Mouse (Mus musculus) gastrocnemius, adult 2 months (tissue): ENCODE results near the gene Hmgn1. TPM values are rescaled to one million over a fixed set of nuclear protein-coding genes. Genes with fewer than 3 reads are reported as not detected.
A peak's percentile ranks its signal among the peaks of the same experiment; 100 is the strongest.
"Not testable (repeated sequence)": the region's sequence is repeated elsewhere in the genome, so short reads cannot be mapped to it uniquely, and the experiment has no call there.

Experiments used
- DNase-seq: peaks from one replicate; pipeline ENCODE4 v3.0.0; 2022
- H3K27ac ChIP-seq: fragments of 200-600 bp; 2 replicates; pipeline ENCODE4 v1.8.1; 2022; ENCODE audit warnings: mild to moderate bottlenecking
- H3K4me3 ChIP-seq: fragments of 200-600 bp; 2 replicates; pipeline ENCODE4 v1.8.1; 2022; ENCODE audit warnings: mild to moderate bottlenecking, moderate library complexity
- CTCF ChIP-seq: fragments of 200-600 bp; IDR thresholded peaks from 2 replicates; pipeline ENCODE4 v1.8.1; 2022; ENCODE audit warnings: antibody characterized with exemption, mild to moderate bottlenecking, moderate library complexity
- intact Hi-C: fragments of 180-260 bp; cut with DNase I; formaldehyde crosslinking; loops from one replicate; pipeline ENCODE4 v1.15.1; 2025
- total RNA-seq, 2 experiments: library from RNA; stranded (reverse); gene quantifications; 2 replicates each; pipeline ENCODE4 v1.2.3; 2021

Hmgn1 gene
- total RNA-seq, 2 experiments from 2014 or later = 19.9 to 38.1 TPM

DNA sequence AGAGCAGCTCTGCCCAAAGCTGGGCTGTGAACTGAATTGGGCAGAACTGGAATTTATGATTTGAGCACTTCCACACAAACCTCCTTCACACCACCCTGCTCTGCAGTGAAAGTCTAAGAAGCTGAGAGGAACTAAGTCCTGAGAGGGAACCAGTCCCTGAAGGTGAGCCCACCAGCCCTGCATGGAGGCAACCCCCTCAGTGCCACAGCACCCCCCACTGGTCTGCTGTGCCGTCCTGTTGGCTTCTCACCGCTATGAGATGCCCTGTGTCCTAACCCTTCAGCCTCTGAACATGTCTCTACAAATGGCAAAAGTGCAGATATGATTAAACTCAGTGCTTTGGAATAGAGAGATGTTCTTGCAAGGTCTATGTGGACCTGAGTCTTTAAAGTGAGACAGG, 14.8 kb downstream of the Hmgn1 start:
- intact Hi-C loops = no loop called here
- no peak for TF ChIP-seq CTCF
- no peak for DNase-seq
- H3K4me3 ChIP-seq = no peak overlapping the region
- H3K27ac ChIP-seq = no peak overlapping the region

DNA sequence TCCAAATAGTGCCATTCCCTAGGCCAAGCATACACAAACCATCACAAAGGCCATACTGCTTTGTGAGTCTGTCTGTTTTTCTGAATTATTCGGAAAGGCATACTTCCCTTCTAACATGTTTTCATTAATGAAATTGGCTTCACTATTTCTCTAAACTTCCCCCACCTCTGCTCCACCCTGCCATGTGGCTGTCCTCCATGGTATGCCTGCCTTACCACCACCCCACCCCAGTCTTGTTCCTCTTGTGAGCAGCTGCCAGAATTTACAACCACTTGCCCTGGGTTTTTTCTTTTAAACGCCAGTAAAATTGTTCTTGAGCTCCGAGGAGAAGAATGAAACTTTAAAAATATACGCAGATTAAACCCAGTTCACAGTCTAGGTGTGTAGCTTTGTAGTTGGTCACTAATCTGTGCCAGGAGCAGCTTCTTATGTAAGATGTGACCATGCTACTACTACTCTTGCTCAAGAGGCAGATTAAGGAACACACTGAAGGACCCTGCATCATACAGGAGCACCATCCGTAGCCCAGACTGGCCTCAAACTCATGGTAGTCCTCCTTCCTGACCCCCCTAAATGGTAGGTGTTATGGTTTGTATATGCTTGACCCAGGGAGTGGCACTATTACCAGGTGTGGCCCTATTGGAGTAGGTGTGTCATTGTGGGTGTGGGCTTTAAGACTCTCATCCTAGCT, 16.7 kb downstream of the Hmgn1 start:
- no peak overlapping the region for H3K27ac ChIP-seq
- no peak for TF ChIP-seq CTCF
- intact Hi-C loops = no loop called here
- H3K4me3 ChIP-seq = no peak overlapping the region
- DNase-seq = no peak

DNA sequence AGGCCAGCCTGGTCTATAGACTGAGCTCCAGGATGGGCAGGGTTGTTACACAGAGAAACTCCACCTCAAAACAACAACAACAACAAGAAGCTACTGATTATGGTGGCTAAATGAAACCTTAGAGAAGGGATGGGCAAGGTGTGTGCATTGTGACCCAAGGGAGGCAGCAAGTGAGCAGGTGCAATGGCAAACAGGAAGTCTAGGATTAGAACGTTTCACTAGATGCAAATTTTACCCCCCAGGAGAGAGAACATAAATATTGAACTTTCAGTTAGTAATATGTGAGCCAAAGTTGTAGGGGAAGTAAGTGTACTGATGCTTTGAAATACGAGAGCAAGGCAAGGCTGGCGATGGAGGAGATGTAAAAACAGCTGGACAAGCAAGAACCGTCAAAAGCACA, 17.9 kb downstream of the Hmgn1 start:
- intact Hi-C loops = no loop called here
- H3K4me3 ChIP-seq = no peak overlapping the region
- no peak for TF ChIP-seq CTCF
- DNase-seq = no peak
- no peak overlapping the region for H3K27ac ChIP-seq

DNA sequence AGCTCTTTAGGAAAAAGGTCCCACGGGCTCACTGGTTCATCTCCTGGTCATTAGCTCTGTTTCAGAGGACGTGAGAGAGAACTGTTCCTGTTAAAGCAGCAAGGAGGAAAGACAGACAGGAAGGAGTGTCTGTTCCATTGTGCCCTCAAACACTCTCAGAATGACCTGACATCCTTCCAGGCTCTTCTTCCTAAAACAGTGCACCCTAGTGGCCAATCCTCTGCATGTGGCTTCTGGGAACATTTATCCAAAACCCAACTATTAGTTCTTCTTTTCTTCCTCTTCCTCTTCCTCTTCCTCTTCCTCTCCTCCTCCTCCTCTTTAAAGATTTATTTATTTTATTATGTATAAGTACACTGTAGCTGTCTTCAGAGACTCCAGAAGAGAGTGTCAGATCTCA, 24.5 kb downstream of the Hmgn1 start:
- Histone ChIP-seq H3K4me3 (no peak overlapping the region), H3K27ac (no peak overlapping the region)
- intact Hi-C loops = no loop called here
- no peak for DNase-seq
- TF ChIP-seq CTCF = peak; percentile 63

DNA sequence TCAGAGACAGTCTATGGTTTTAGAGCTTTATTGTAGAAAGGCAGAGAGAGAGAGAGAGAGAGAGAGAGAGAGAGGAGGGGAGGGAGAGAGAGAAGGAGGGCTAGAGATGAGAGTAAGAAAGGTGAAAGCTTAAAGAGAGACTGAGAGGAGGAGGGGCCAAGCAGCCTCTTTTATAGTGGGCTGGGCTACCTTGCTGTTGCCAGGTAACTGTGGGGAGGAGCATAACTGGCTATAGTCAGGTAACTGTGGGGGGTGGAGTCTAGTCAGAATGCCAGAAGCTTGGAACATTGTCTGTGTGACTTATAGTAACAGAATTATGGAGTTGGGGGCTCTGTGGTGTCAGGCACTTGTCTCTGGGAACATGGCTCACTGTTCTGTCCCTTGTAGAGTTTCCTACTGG, 29.7 kb downstream of the Hmgn1 start:
- H3K4me3 ChIP-seq, DNase-seq, intact Hi-C loops: not testable (repeated sequence)

DNA sequence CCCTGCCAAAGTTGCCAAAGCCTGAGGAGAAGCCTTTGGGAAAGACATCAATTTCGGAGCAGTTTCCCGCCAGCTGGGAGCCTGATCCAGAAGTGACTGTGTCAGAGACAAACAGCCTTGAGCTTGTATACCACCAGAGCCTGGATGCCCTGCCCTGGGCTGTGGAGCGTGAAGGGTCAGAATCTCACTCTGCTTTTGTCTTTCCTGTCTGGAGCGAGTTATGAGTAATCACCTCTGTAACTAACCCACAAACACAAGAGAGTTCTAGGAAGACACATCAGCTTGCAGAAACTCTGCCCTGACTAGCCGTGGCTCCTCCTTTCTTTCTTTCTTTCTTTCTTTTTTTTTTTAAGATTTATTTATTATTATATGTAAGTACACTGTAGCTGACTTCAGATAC, 31.6 kb downstream of the Hmgn1 start:
- no peak for DNase-seq
- Histone ChIP-seq H3K4me3 (no peak overlapping the region), H3K27ac (no peak overlapping the region)
- TF ChIP-seq CTCF = no peak
- intact Hi-C loops = no loop called here

More for the DNA sequence above, 29.7 kb downstream of the Hmgn1 start:
- not testable (repeated sequence) for H3K27ac ChIP-seq

GRCm38 (mm10) chr16:96091515-96092504, 35.7 kb downstream of the Hmgn1 start:
- intact Hi-C loops = no loop called here
- no peak overlapping the region for H3K4me3 ChIP-seq
- DNase-seq = peak; percentile 53
- TF ChIP-seq CTCF = peak; percentile 38
- H3K27ac ChIP-seq = peak overlapping the region; percentile 72

GRCm38 (mm10) chr16:96088120-96088519, 39.4 kb downstream of the Hmgn1 start:
- peak; percentile 49 for DNase-seq
- intact Hi-C loops = loop anchor here (5.0 kb wide), 1 partner anchor 104 kb away; the partner anchor contains the start of gene Lca5l
- Histone ChIP-seq H3K27ac (peak overlapping the region; percentile 53), H3K4me3 (no peak overlapping the region)
- TF ChIP-seq CTCF = no peak

- no peak for DNase-seq
- intact Hi-C loops = loop anchor here (5.0 kb wide), 1 partner anchor 105 kb away; the partner anchor contains the start of gene Lca5l
- Histone ChIP-seq H3K27ac (peak overlapping the region; percentile 53; the same call in 1 of the 2 replicates), H3K4me3 (no peak overlapping the region)
- TF ChIP-seq CTCF = peak; percentile 15; the same call in 1 of the 2 replicates
Measured at GRCm38 (mm10) chr16:96087436-96087835, 40.1 kb downstream of the Hmgn1 start.

DNA sequence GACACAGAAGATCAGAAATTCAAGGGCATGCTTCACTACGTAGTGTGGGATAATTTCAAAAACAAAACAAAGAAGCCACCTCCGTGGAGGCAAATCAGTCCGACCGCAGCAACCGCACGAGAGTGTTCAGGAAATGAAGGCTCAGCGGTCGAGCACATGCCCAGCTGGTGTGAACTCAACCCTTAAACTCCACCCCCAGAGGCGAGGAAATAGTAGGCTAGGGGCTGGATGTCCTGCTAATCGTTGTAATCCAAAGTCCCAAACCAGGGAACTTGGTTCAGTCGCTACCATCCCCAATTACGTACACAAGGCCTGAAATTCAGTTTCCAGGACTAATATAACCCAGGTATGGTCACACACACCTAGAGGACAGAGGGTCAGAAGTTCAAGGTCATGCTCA, 40.5 kb downstream of the Hmgn1 start:
- H3K27ac ChIP-seq = no peak overlapping the region
- H3K4me3 ChIP-seq = no peak overlapping the region
- TF ChIP-seq CTCF = no peak
- intact Hi-C loops = loop anchor here (5.0 kb wide), 1 partner anchor 105 kb away; the partner anchor contains the start of gene Lca5l
- no peak for DNase-seq

DNA sequence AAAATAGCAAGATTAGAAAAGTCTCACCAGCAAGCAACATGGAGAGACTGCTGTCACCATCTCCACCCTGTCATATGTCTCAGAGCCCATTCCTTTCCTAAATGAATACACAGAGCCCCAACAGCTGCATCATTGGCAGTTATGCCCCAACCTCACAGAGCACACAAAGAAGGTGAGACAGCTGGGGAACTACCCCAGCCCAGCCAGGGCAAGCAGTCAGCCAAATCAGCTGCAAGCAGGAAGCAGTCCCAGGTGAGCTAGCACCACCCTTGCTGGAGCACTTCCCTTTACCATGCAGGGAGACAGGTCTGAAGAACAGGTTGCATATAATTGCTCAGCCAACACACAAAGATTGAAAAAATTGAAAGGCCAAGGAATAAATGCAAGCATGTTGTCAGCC, 41.9 kb downstream of the Hmgn1 start:
- DNase-seq = no peak
- Histone ChIP-seq H3K27ac (no peak overlapping the region), H3K4me3 (no peak overlapping the region)
- TF ChIP-seq CTCF = no peak
- intact Hi-C loops = loop anchor here (2.0 to 5.0 kb wide), 2 partner anchors 59 to 107 kb away; partner anchors contain the start of genes Lca5l and Wrb

DNA sequence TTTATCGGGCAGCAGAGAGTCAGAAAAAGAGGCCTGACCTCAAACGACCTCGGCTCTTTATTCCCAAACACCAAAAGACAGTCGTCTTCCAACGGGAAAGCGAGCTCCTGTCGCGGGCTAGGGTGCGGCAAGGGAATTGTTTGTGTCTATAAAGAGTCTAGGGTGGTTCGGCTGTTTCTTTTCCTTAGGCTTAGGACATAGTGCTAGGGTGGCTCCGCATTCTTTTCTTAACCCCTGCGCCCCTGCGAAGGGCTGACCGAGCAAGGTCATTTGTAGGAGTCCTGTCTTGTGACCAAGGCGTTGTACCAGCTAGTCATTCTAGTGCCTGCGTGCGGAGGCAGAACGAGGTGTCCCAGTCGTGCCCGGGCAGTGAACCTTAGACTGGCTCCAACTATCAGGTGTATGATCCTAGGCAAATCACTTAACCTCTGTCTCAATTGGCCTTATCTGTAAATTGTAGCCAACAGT, 44.3 kb downstream of the Hmgn1 start:
- peak overlapping the region; percentile 100 for H3K4me3 ChIP-seq
- no peak for TF ChIP-seq CTCF
- intact Hi-C loops = loop anchor here (1.0 kb wide), 1 partner anchor 44 kb away; the partner anchor contains the start of gene Hmgn1
- peak overlapping the region; percentile 99 for H3K27ac ChIP-seq
- peak; percentile 76 for DNase-seq
